Mouse (Mus musculus) limb, embryonic 15.5 days (tissue): ENCODE measurements around the gene Gm20683. TPM values are rescaled to one million over a fixed set of nuclear protein-coding genes. Genes with fewer than 3 reads are reported as not detected.

Source experiments
- microRNA-seq: library from miRNA; unstranded; fragments of <30 nt; microRNA quantifications from one replicate; pipeline ENCODE4, GENCODE M21; 2016
- polyA plus RNA-seq: library from polyadenylated mRNA; unstranded; fragments of >200 nt; fragmentation: Nextera tagmentation; extraction: Ambion mirVana; gene quantifications from 2 replicates; pipeline ENCODE4 v1.2.1, GENCODE M21; 2015

Gm20683 gene
- polyA plus RNA-seq, 1 experiment from 2014 or later = 1.8 TPM

Small RNA genes lying within 50 kb of the gene (microRNA-seq; reads per million reads assigned to microRNA genes)
- gene Mir3082 = not detected

Other genes with a start within 250 kb of the Gm20683 start
- gene Gng13, start 124.6 kb downstream of the Gm20683 start, polyA plus RNA-seq = 4.8 and 6.1 TPM in 2 replicates
- gene Chtf18, start 114.3 kb downstream of the Gm20683 start, polyA plus RNA-seq = 20.9 and 21.2 TPM in 2 replicates
- 22.8 and 23.3 TPM in 2 replicates for gene Rpusd1, start 114.1 kb downstream of the Gm20683 start, polyA plus RNA-seq
- 0.13 and 0.17 TPM in 2 replicates for gene Mslnl, start 105.7 kb downstream of the Gm20683 start, polyA plus RNA-seq
- gene Msln, start 87.4 kb downstream of the Gm20683 start, polyA plus RNA-seq = 38.4 and 40.6 TPM in 2 replicates
- gene Narfl, start 68.0 kb downstream of the Gm20683 start, polyA plus RNA-seq = 26.7 and 27.2 TPM in 2 replicates
- 53.2 and 54.4 TPM in 2 replicates for gene Haghl, start 56.1 kb downstream of the Gm20683 start, polyA plus RNA-seq
- gene Ccdc78, start 55.2 kb downstream of the Gm20683 start, polyA plus RNA-seq = 0.09 and 0.14 TPM in 2 replicates
- gene Fam173a, start 48.9 kb downstream of the Gm20683 start, polyA plus RNA-seq = 85.7 and 95.6 TPM in 2 replicates
- gene AC134908.4, start 46.1 kb downstream of the Gm20683 start, polyA plus RNA-seq = 0.56 and 0.58 TPM in 2 replicates
- 39.1 and 40.0 TPM in 2 replicates for gene Metrn, start 44.6 kb downstream of the Gm20683 start, polyA plus RNA-seq
- 2.0 and 2.7 TPM in 2 replicates for gene Fbxl16, start 32.7 kb downstream of the Gm20683 start, polyA plus RNA-seq
- gene Wdr24, start 18.1 kb downstream of the Gm20683 start, polyA plus RNA-seq = 24.6 and 26.5 TPM in 2 replicates
- gene Jmjd8, start 12.9 kb downstream of the Gm20683 start, polyA plus RNA-seq = 47.2 and 48.9 TPM in 2 replicates
- gene Stub1, start 8.4 kb downstream of the Gm20683 start, polyA plus RNA-seq = 346 and 387 TPM in 2 replicates
- 1.8 and 2.6 TPM in 2 replicates for gene Rhbdl1, start 4.5 kb downstream of the Gm20683 start, polyA plus RNA-seq
- gene Rhot2, start 3.1 kb upstream of the Gm20683 start, polyA plus RNA-seq = 21.9 and 25.4 TPM in 2 replicates
- gene Wdr90, start 19.7 kb upstream of the Gm20683 start, polyA plus RNA-seq = 16.8 and 21.3 TPM in 2 replicates
- gene Mcrip2, start 27.0 kb upstream of the Gm20683 start, polyA plus RNA-seq = 16.7 and 22.2 TPM in 2 replicates
- gene Mettl26, start 33.3 kb upstream of the Gm20683 start, polyA plus RNA-seq = 45.3 and 48.0 TPM in 2 replicates
- gene Wfikkn1, start 39.1 kb upstream of the Gm20683 start, polyA plus RNA-seq = 0.63 and 0.65 TPM in 2 replicates
- gene Rab40c, start 78.0 kb upstream of the Gm20683 start, polyA plus RNA-seq = 30.7 and 35.2 TPM in 2 replicates
- gene Pigq, start 103.2 kb upstream of the Gm20683 start, polyA plus RNA-seq = 45.7 and 47.8 TPM in 2 replicates
- 0.42 TPM in 1 of 2 replicates, not detected in the other for gene Nhlrc4, start 103.2 kb upstream of the Gm20683 start, polyA plus RNA-seq
- gene A930017K11Rik, start 110.8 kb upstream of the Gm20683 start, polyA plus RNA-seq = 0.06 and 0.14 TPM in 2 replicates
- gene Capn15, start 144.0 kb upstream of the Gm20683 start, polyA plus RNA-seq = 24.5 and 29.0 TPM in 2 replicates
- 13.1 and 16.8 TPM in 2 replicates for gene Rab11fip3, start 227.8 kb upstream of the Gm20683 start, polyA plus RNA-seq
- gene Decr2, start 248.6 kb upstream of the Gm20683 start, polyA plus RNA-seq = 39.8 and 40.9 TPM in 2 replicates